Mouse (Mus musculus) intestine, embryonic 14.5 days (tissue): ENCODE measurements around the gene Ptcd1. TPM values are rescaled to one million over a fixed set of nuclear protein-coding genes. Genes with fewer than 3 reads are reported as not detected.
"Not testable (repeated sequence)": the region's sequence is repeated elsewhere in the genome, so short reads cannot be mapped to it uniquely, and the experiment has no call there.

Experiments
- ATAC-seq: fragments of 200-750 bp; cut with Nextera tagmentation; replicated peaks from 2 replicates; pipeline ENCODE4 v1.8.0; 2017; ENCODE audit warnings: low read depth, moderate number of reproducible peaks, moderate TSS enrichment, moderate library complexity; ENCODE audit not compliant: low FRiP score, low TSS enrichment
- DNase-seq: peaks from one replicate; pipeline ENCODE4 v3.0.0-alpha.2; 2018; ENCODE audit warnings: low spot score
- H3K27ac ChIP-seq: fragments of 300-500 bp; sonication (generic); 2 replicates; pipeline ENCODE4 v1.5.1; 2014; ENCODE audit warnings: low read depth, mild to moderate bottlenecking, control low read depth
- H3K27me3 ChIP-seq: fragments of 300-500 bp; sonication (generic); replicated peaks from 2 replicates; pipeline ENCODE4 v1.6.1; 2014; ENCODE audit warnings: low read length, control low read depth; ENCODE audit not compliant: control insufficient read depth, insufficient read depth
- H3K36me3 ChIP-seq: fragments of 300-500 bp; sonication (generic); 2 replicates; pipeline ENCODE4 v1.6.1; 2014; ENCODE audit warnings: low read length, control low read depth; ENCODE audit not compliant: control insufficient read depth, insufficient read depth
- H3K4me1 ChIP-seq: fragments of 300-500 bp; sonication (generic); replicated peaks from 2 replicates; pipeline ENCODE4 v1.6.1; 2014; ENCODE audit warnings: low read length, control low read depth, mixed read lengths; ENCODE audit not compliant: control insufficient read depth, insufficient read depth
- H3K4me2 ChIP-seq: fragments of 300-500 bp; sonication (generic); 2 replicates; pipeline ENCODE4 v1.6.1; 2014; ENCODE audit warnings: low read length
- H3K4me3 ChIP-seq: fragments of 300-500 bp; sonication (generic); 2 replicates; pipeline ENCODE4 v1.5.1; 2014; ENCODE audit warnings: low read depth, low read length, control low read depth, mixed read lengths
- H3K9ac ChIP-seq: fragments of 300-500 bp; sonication (generic); 2 replicates; pipeline ENCODE4 v1.6.1; 2014; ENCODE audit warnings: mild to moderate bottlenecking, low read length
- H3K9me3 ChIP-seq: fragments of 300-500 bp; sonication (generic); 2 replicates; pipeline ENCODE4 v1.6.1; 2016; ENCODE audit warnings: low read length, control low read depth; ENCODE audit not compliant: control insufficient read depth
- WGBS: fragments of 180-500 bp; shearing (Covaris S2); extraction: QIAGEN DNeasy Blood & Tissue Kit; methylation state at CpG from one replicate; pipeline ENCODE4 v1.1.7; 2014; 5-methylcytosine and 5-hydroxymethylcytosine counted together
- polyA plus RNA-seq: library from polyadenylated mRNA; unstranded; fragments of >200 nt; fragmentation: Nextera tagmentation; extraction: Ambion mirVana; gene quantifications from 2 replicates; pipeline ENCODE4 v1.2.1, GENCODE M21; 2014

Gene Ptcd1
- polyA plus RNA-seq = 12.6 and 13.1 TPM in 2 replicates

- Histone ChIP-seq H3K4me3 (peak within 1 kb of the TSS; percentile 92), H3K36me3 (peaks cover 39% of the 10 kb centered on the region), H3K9ac (peak within 1 kb of the TSS; percentile 98), H3K4me2 (peak within 1 kb of the TSS; percentile 95), H3K27ac (peak within 1 kb of the TSS; percentile 88), H3K9me3 (no peaks in the 10 kb centered on the region), H3K27me3 (no peaks in the 10 kb centered on the region), H3K4me1 (peaks cover 16% of the 10 kb centered on the region)
- peak; percentile 97 for ATAC-seq
- 1% methylated on average over 51 of the region's 51 CpGs for WGBS
- peak; percentile 98 for DNase-seq
Observed at GRCm38 (mm10) chr5:145166536-145167305, at the start of gene Ptcd1, which contains the start of gene Cpsf4. Gene Ptcd1, minus strand, starts transcription at chr5:145167108. Gene Cpsf4, plus strand, starts transcription at chr5:145167213.

- Histone ChIP-seq H3K4me1 (no peaks in the 10 kb centered on the region), H3K36me3 (peaks cover 53% of the 10 kb centered on the region), H3K9me3 (no peaks in the 10 kb centered on the region), H3K9ac (no peak overlapping the region), H3K4me2 (no peak overlapping the region), H3K27me3 (no peaks in the 10 kb centered on the region), H3K27ac (no peak overlapping the region), H3K4me3 (no peak overlapping the region)
- no peak for ATAC-seq
- no peak for DNase-seq
- 72% methylated on average over 4 of the region's 4 CpGs for WGBS
Observed at GRCm38 (mm10) chr5:145214679-145215078, 47.8 kb upstream of the Ptcd1 start.

- no peak for DNase-seq
- Histone ChIP-seq H3K9me3 (no peaks in the 10 kb centered on the region), H3K4me1 (no peaks in the 10 kb centered on the region), H3K9ac (no peak overlapping the region), H3K27me3 (no peaks in the 10 kb centered on the region), H3K4me2 (no peak overlapping the region), H3K36me3 (peaks cover 41% of the 10 kb centered on the region), H3K27ac (no peak overlapping the region), H3K4me3 (no peak overlapping the region)
- no peak for ATAC-seq
- 92% methylated on average over 3 of the region's 3 CpGs for WGBS
Observed at GRCm38 (mm10) chr5:145213505-145213904, 46.6 kb upstream of the Ptcd1 start.

- Histone ChIP-seq H3K27ac (no peak overlapping the region), H3K27me3 (no peaks in the 10 kb centered on the region), H3K9ac (no peak overlapping the region), H3K4me2 (no peak overlapping the region), H3K4me3 (no peak overlapping the region), H3K9me3 (no peaks in the 10 kb centered on the region), H3K36me3 (peaks cover 40% of the 10 kb centered on the region), H3K4me1 (no peaks in the 10 kb centered on the region)
- WGBS = 91% methylated on average over 4 of the region's 4 CpGs
- DNase-seq (no peak), ATAC-seq (no peak)
Observed at GRCm38 (mm10) chr5:145212216-145212615, 45.3 kb upstream of the Ptcd1 start.

- ATAC-seq = no peak
- Histone ChIP-seq H3K4me1 (no peaks in the 10 kb centered on the region), H3K36me3 (peaks cover 40% of the 10 kb centered on the region)
Observed at GRCm38 (mm10) chr5:145211340-145211739, 44.4 kb upstream of the Ptcd1 start.

GRCm38 (mm10) chr5:145208391-145208790, 41.5 kb upstream of the Ptcd1 start:
- not testable (repeated sequence) for H3K4me2 ChIP-seq, H3K9ac ChIP-seq, H3K27me3 ChIP-seq, H3K9me3 ChIP-seq, H3K4me3 ChIP-seq, DNase-seq, ATAC-seq, H3K27ac ChIP-seq, H3K4me1 ChIP-seq
- 40% methylated on average over 11 of the region's 11 CpGs for WGBS
- H3K36me3 ChIP-seq = peaks cover 35% of the 10 kb centered on the region

More at GRCm38 (mm10) chr5:145211340-145211739, 44.4 kb upstream of the Ptcd1 start:
- Histone ChIP-seq H3K9me3 (no peaks in the 10 kb centered on the region), H3K9ac (no peak overlapping the region), H3K27ac (no peak overlapping the region), H3K27me3 (no peaks in the 10 kb centered on the region), H3K4me3 (no peak overlapping the region), H3K4me2 (no peak overlapping the region)
- DNase-seq = no peak
- whole genome bisulfite sequencing = 93% methylated on average over 4 of the region's 4 CpGs

- H3K36me3 ChIP-seq = peaks cover 31% of the 10 kb centered on the region
- 80% methylated on average over 5 of the region's 6 CpGs for WGBS
- H3K9ac ChIP-seq = no peak overlapping the region
- H3K4me3 ChIP-seq = no peak overlapping the region
- H3K4me1 ChIP-seq = peaks cover 8% of the 10 kb centered on the region; the same call in 1 of the 2 replicates
- H3K27ac ChIP-seq = no peak overlapping the region
- H3K27me3 ChIP-seq = no peaks in the 10 kb centered on the region
- DNase-seq = no peak
- no peak for ATAC-seq
- H3K9me3 ChIP-seq = no peaks in the 10 kb centered on the region
- no peak overlapping the region for H3K4me2 ChIP-seq
Observed at GRCm38 (mm10) chr5:145207954-145208353, 41.0 kb upstream of the Ptcd1 start.

- Histone ChIP-seq H3K27me3 (no peaks in the 10 kb centered on the region), H3K36me3 (peaks cover 26% of the 10 kb centered on the region), H3K4me2 (no peak overlapping the region), H3K27ac (no peak overlapping the region), H3K9me3 (no peaks in the 10 kb centered on the region), H3K4me1 (peaks cover 8% of the 10 kb centered on the region; the same call in 1 of the 2 replicates), H3K9ac (no peak overlapping the region), H3K4me3 (no peak overlapping the region)
- no peak for DNase-seq
- WGBS = 93% methylated on average over 6 of the region's 6 CpGs
- ATAC-seq = no peak
Observed at GRCm38 (mm10) chr5:145207385-145207784, 40.5 kb upstream of the Ptcd1 start.

GRCm38 (mm10) chr5:145205041-145205440, 38.1 kb upstream of the Ptcd1 start:
- H3K27ac ChIP-seq = no peak overlapping the region
- WGBS = 14% methylated on average over 9 of the region's 9 CpGs
- peak overlapping the region; percentile 79 for H3K4me3 ChIP-seq
- ATAC-seq (no peak), DNase-seq (no peak)
- peaks cover 7% of the 10 kb centered on the region; the same call in 1 of the 2 replicates for H3K36me3 ChIP-seq
- H3K4me1 ChIP-seq = peaks cover 17% of the 10 kb centered on the region
- no peaks in the 10 kb centered on the region for H3K9me3 ChIP-seq
- H3K4me2 ChIP-seq = peak overlapping the region; percentile 81
- peak overlapping the region; percentile 64 for H3K9ac ChIP-seq
- no peaks in the 10 kb centered on the region for H3K27me3 ChIP-seq
